Mouse (Mus musculus) layer of hippocampus, adult 18-20 months (tissue): ENCODE results near the gene Rab31. TPM values are rescaled to one million over a fixed set of nuclear protein-coding genes. Genes with fewer than 3 reads are reported as not detected.

Experiments
- DNase-seq, 2 experiments: peaks; one replicate each; pipeline ENCODE4 v3.0.0; 2022; ENCODE audit warnings: low spot score in 2 of 2
- total RNA-seq, 2 experiments: library from RNA; stranded (reverse); gene quantifications; 2 replicates each; pipeline ENCODE4 v1.2.3; 2021

Gene Rab31
- total RNA-seq, 2 experiments from 2014 or later: 52.0 to 55.6 TPM

DNA sequence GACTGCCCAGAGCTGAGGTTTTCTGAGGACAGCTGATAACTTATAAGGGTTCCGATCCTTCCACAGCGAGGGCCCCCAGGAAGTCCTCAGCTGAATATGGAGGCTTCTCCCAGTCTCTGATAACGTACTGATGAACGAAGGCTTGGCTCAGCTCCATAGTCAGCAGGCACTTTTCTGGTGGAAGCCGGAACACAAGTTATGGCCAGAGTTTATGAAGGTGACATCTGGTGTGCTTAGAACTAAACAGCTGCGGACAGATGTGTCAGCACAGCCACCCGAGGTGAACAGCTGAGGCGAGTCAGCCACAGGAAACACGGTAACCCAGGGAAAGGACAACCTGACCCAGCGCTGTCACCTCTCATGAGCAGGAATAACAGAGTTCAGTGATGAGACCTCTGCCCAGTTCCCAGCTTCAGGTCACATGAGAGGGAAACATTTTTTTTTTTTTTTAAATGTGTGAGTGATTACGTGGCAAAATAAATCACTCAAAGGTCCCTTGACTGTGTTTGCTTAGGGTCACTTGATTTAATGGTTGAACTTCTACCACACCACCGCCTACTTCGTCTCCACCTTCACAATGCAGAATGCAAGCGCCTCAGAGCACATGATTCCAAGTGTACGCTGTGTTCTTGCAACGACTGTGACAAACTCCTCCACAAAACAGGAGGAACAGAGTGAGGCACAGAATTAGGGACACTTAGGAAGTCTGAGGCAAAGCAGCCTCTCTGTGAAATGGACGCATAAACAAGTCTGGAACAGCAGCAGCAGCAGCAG is 106.0 kb downstream of the Rab31 start:
- DNase-seq: no peak

GRCm38 (mm10) chr17:65665786-65666387 is 106.7 kb downstream of the Rab31 start:
- no peak for DNase-seq

DNA sequence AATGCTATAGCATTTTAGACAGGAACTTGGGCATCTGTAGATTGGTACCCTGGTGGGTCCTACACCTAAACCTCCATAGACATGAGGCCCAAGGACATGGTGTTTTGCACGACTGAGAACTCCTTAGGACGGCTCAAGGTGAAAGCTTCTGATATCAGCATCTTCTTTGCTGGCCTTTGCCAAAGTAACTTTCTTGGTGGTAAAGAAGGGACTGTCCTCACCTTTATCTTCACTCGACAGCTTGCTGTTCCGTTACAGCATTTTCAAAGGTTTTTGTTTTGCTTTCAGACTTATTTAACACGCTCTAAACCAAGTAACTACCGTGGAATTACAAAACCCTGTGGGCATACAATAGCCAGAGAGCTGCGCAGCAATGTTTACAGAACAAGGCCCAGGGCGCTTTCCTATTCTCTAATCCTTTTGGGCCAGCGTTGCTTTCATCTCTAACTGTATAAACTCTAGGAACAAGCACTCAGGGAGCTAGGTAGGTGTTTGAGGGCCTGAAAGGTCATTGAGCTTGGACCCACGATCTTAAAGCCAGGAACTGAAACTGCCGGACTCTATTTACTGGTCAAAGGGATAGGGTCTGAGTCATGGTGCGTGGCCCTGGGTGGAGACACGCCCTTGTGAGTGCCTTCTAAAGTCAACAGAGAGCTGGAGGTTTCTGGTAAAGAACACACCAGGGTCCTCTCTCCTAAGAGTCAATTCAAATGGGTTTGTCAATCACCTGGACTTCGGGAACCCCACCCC is 109.0 kb downstream of the Rab31 start:
- DNase-seq: no peak

GRCm38 (mm10) chr17:65662662-65663061 is 109.9 kb downstream of the Rab31 start:
- DNase-seq: no peak

DNA sequence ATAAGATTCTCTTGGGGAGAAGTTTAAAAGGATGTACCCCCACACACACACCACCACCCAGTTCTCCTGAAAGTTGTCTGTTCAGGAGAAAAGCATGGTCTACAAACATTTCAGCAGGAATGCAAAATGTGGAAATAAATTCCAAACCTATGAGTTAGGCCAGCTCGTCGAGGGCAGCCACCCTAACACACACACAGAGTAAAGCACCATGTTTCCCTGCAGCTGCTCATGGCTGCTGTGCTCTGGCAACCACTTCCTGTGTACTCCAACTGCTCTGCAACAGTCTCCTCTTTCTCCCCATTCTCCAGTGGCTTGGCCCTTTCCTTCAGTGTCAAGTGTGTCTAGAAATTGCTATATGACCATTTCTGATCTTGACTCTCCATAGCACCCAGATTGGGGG is 114.1 kb downstream of the Rab31 start:
- no peak for DNase-seq

DNA sequence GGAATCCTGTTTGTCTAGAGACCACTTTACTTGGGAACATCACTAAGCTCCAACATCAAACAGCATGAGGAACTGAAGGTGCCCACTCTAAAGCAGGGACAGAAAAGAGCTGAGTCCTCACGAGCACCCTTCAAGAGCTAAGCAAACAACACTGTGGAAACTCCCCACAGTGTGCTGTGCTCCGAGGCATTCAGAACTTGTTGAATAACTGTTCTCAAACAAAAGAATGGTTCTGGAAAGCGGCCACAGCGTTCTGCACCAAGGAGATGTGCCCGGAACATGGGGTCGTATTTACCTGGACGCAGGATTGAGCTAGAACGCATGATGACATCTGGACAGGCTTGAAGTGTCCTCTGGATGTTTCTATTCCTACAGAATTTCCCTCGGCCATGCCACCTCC is 114.6 kb downstream of the Rab31 start:
- DNase-seq: no peak

DNA sequence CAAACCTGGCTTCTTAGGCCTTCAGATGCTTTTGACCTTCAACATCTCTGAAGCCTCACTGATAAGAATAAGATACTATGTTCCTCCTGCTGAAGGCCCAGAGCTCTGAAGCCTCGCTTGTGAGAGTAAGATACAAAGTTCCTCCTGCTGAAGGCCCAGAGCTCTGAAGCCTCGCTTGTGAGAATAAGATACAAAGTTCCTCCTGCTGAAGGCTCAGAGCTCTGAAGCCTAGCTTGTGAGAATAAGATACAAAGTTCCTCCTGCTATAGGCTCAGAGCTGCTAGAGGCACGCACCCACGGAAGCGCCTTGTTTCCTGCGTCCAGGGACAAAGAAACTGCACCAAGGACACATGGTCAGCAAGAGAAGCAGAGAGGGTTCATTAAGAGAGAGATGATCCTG is 115.8 kb downstream of the Rab31 start:
- no peak for DNase-seq

DNA sequence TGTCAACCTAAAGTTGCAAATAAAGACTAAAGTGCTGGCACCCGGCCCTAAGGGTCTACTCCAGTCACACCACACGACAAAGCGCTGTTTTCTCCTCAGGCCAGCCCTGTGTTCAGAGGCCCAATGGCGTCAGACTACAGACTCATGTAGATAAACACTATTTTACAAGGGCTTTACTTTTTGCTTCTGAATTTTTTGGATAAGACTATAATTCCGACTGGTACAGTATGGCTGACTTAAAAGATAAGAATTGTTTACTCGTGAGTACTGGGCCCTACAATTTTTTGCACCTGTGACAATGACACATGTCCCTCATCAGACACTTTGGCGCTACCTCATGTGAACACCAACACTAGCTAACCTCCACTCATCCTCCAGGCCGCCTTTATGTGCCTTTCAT is 116.5 kb downstream of the Rab31 start:
- DNase-seq: no peak

DNA sequence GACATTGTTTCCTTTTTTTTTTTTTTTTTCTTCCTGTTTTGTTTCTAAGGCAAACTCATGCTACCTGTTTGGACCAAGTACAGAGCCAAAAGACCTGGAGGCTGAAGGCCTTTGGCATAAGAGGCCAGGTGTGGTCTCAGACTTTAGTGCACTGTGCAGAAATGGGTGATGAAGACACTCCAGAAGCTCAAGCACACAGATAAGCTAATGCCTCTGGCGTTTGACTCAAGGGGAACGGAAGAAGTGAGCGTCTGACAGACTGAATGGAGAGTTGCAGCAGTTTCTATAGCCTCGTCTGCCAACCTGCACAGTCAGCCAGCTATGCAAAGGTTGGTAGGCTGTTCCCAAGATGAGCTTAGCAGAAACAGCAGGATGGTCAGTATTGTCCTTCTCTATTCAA is 116.9 kb downstream of the Rab31 start:
- DNase-seq: no peak

- DNase-seq: no peak
Measured at GRCm38 (mm10) chr17:65650598-65650997, 122.0 kb downstream of the Rab31 start.

DNA sequence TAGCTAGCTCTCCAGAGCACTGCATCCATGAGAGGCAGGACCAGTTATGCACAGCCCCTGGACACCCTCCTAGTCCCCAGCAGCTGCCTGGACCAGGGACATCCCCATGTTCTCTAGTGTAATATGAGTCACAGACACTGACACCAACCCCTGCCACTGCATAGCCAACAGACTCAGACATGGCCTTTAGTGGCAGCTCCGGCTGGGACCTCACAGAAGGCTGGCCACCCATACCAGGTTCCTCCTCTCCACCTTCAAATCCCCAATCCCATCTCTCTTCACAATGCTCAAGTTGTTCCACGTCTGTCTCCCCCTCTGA is 123.4 kb downstream of the Rab31 start:
- no peak for DNase-seq

DNA sequence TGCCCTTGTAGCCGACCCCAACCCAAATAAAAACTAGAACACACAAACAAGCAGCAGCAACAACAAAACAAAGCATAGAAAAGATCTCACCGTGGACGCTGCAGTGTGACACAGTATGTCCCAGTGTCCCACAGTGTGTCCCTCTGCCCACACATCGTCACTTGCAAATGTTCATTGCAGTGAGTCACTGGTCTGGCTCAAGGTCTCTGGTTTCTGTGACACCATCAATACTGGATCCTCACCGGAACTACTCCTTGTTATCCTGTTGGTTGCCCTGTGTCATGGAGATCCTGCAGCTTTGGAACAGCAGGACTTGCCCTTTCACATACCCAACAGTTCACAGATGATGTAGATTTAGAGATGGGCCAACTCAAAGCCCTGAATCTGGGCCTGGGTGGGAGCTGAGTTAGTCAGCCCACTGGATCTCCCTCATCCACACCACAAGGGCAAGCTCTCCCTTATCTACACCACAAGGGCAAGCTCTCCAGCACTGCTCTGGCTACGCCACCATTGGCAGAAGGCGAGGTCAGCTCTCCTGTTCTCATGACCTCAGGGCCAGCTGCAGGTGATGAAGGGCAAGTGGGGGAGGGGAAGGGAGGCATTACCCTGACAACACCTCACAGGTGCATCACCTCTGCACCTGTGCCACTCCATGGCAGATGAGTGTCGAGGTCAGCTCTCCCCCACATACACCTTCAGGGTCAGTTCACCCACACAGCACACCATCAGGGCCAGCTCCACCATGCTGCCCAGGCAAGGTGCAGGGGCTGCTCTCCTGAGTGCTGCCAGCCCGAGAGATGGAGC is 124.0 kb downstream of the Rab31 start:
- no peak for DNase-seq

DNA sequence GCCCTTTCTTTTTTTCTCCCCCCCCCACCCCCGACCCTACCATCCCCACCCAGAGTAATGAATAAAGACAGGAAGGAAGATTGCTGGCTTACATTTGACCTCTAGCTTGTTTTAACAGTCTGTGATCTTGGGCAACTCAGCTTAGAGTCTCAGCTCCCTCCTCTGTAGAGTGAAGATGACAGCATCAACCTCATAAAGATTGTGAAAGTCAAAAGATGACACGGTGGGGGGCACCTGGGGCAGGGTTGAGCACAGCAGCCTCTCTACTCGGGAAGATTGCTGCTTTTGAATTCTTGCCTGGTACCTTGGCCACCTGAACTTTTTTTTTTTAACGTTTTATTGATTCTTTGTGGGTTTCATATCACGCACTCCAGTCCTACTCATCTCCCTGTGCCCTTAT is 124.6 kb downstream of the Rab31 start:
- DNase-seq: no peak

DNA sequence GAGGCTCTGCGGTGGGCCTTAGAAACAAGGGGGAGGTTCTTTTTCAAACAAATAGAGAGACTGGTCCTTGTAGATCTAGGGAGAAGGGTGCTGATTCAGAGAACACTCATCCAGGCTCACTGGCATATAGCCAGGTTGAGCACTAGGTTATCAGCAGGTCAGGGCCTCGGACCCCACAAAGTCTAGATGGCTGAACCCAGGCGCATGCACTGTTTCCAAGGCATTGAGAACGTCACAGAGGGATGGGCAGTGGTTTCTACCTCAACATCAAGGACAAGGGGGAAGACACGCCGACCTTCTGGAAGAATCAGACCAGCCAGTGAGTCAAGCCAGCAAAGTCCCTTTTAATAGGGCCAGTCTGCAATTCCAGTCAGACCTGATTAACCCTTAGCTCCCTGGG is 125.3 kb downstream of the Rab31 start:
- DNase-seq: no peak

GRCm38 (mm10) chr17:65643579-65643978 is 129.0 kb downstream of the Rab31 start:
- DNase-seq: no peak

- DNase-seq: peak; percentile 61 to 64
Measured at GRCm38 (mm10) chr17:65643051-65643521, 129.5 kb downstream of the Rab31 start.

- DNase-seq: no peak
Measured at GRCm38 (mm10) chr17:65642578-65642991, 130.0 kb downstream of the Rab31 start.

DNA sequence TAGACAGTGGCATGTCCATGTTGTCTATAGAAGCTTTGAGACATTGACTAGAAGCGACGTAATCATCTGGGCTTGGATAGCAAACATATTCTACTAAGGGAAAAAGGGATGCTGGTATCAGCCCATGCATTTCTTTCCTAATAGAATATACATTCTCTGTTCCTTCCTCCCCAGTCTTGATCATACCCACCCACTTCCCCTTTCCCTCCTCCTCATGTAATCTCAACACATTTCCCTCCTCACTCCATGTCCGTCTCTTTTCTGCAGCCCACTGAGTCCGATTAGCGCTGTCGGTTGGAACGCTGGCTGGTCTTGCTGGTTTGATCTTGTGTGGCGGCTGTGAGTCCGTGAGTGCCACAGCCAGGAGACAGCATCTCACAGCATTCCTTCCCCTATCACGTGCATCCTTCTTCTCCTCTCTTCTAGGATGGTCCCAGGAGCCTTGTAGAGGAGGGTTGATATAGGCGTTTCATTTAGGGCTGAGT is 130.8 kb downstream of the Rab31 start, which contains the start of gene Txndc2:
Gene Txndc2, minus strand, starts transcription at position 435 of the 485 bp plus-strand sequence.
- no peak for DNase-seq

GRCm38 (mm10) chr17:65639144-65639543 is 133.4 kb downstream of the Rab31 start:
- DNase-seq: no peak

DNA sequence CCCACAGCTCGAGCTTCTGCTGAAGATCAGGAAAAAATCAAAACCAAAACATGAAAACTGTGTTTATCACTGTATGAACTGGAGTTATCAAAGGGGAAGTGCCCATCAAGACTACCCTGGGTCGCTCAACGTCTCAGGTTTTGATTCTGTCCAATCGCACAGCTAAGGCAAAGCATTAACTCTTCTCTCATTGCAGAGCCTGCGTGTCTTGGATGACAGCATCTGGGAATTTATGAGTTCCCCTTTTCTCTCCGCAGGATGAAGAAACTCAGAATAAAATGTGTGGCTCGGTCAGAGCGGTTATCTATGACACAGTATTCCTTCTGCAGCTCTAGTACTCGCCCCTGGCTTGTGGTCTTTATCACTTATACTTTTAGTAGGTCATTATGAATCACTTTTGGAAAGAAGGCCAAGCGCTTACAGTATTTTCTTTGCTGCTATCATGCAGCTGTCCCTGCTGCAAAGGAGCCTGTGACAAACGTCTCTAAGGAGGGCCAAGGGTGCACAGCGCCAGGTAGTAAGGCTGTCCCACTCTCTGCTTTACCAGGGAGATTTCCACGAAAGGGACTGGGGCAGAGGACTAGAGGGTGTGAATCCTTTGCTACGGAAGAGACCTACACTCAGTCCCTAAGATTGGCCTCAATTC is 136.7 kb downstream of the Rab31 start:
- DNase-seq: no peak

GRCm38 (mm10) chr17:65629943-65630342 is 142.6 kb downstream of the Rab31 start:
- DNase-seq: no peak
